Mouse (Mus musculus) megakaryocyte-erythroid progenitor cell, adult 5-6 weeks (primary cell): ENCODE results near the gene Usp37. TPM values are rescaled to one million over a fixed set of nuclear protein-coding genes. Genes with fewer than 3 reads are reported as not detected.

Experiments used
- ATAC-seq: replicated peaks from 2 replicates; pipeline ENCODE4 v1.8.0; 2016; ENCODE audit warnings: mild to moderate bottlenecking, inconsistent platforms; ENCODE audit not compliant: severe bottlenecking, poor library complexity, low FRiP score, low TSS enrichment
- total RNA-seq, 2 experiments: library from RNA; stranded (forward) in 1 of 2; stranded (reverse) in 1 of 2; fragments of 200-1000, 215-1000 nt in 1 of 2; fragments of >200 nt in 1 of 2; fragmentation: Nextera tagmentation in 1 of 2; gene quantifications; 2 replicates each; pipeline ENCODE4 v1.2.3; 2014 to 2017

Gene Usp37
- total RNA-seq, 2 experiments from 2014 or later = 31.1 to 70.7 TPM

DNA sequence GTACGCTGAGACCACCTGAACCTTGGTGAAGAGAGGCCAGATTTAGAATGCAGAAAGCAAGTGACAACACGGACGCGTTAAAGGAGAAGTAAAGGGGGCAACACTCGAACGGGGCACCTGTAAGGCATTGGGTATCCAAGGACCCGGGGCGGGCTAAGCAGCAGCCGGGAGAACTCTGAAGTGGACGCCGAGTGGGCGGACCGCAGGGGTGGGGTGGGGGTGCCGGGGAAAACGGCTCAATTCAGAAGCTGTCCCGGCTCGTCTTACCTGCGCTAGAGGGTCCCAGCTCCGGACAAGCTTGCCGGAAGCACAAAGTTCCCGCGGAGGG, 38.7 kb downstream of the Usp37 start:
- peak; percentile 11 for ATAC-seq

DNA sequence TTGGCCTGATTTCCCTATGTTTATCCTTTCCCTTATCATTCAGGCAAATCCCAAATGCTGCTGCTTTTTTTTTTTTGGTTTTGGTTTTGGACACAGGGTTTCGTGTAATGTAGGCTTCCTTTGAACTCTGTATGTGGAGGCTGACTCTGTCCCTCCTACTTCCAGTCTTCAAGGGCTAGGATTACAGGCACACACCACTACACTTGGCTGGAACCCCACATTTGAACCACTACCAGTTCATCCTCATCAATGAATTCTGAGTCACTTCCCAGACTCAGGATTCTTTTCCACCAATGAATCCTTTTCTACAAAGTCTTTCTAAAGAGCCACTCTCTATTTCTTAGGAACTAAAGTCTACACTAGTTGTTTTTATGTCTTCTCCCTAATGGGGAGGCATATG, 43.0 kb downstream of the Usp37 start:
- ATAC-seq = no peak

DNA sequence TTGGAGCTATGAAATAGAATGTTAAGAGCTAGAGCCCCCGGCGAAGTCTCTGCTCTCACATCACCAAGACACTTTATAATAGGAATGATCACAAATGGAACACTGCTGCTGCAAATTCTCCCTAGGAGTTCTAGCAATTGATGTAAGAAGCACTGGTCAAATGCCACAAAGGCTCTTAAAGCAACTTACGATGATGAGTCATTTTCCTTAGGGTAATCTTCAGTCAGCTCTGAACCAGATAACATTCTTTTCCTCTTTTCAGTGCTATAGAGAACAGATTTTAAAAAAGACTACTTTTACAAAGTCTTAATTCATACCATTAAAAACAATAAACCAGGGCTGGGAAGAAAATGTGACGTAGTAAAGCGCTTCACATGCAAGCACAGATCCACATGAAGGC, 58.3 kb downstream of the Usp37 start:
- ATAC-seq = no peak

- no peak for ATAC-seq
Observed at GRCm38 (mm10) chr1:74460273-74460672, 83.8 kb downstream of the Usp37 start.

GRCm38 (mm10) chr1:74452611-74453045, 91.5 kb downstream of the Usp37 start:
- ATAC-seq = peak; percentile 77; the same call in 1 of the 2 replicates

GRCm38 (mm10) chr1:74444538-74444937, 99.5 kb downstream of the Usp37 start:
- ATAC-seq = no peak

DNA sequence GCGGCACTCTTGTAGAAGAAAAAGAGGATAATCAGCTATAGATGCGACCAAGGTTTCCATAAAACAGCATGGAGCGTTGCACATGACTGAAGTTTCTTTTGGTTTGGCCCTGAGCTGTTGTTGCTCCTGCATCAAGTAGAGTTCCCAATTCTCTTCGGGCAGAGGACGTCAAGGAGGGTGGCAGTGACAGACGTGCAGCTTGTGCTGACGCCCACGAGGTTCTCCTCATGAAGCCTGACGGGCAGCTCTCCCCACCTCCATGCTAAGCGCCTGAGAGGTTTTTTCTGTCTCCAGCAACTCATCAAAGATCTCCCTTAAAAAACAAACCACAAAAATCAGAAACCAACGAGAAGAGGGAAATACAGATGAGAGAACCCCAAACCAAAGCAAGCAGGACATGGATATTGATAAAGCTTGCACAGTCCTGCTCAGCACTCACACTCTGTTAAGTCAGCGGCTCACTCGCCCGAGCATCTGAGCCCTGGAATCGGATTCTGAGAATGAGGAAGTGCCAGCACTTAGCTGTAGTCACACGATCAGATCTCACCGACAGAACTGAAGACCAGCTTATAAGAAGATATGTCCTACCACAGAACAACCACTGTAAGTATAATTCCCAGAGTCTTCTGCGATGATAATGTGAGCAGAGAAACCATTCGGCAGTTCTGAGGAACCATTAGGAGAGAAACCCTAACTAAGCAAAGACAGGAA, 104.8 kb downstream of the Usp37 start:
- no peak for ATAC-seq

GRCm38 (mm10) chr1:74437702-74438427, 106.2 kb downstream of the Usp37 start:
- ATAC-seq = no peak

GRCm38 (mm10) chr1:74435563-74435962, 108.5 kb downstream of the Usp37 start:
- peak; percentile 85 for ATAC-seq

GRCm38 (mm10) chr1:74434596-74434995, 109.5 kb downstream of the Usp37 start:
- ATAC-seq = no peak

DNA sequence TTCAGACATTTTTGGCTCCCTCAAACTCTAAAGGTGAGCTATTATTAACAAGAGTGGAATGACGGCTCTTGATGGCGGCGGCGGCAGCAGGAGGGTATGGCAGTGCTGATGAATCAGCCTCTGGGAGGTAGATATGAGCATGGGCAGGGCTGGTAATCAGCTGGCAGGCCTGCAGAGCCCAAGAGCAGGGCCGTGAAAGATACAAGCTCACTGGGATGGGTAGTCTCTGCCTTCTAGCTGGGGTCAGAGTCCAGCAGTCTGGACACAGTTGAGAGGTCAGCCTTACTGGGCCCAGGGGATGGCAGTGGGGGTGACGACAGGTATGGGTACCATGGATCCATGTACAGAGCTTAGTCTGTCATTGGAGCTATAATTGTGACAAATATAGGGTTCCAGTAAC, 110.9 kb downstream of the Usp37 start:
- no peak for ATAC-seq

GRCm38 (mm10) chr1:74425845-74426244, 118.2 kb downstream of the Usp37 start:
- ATAC-seq = no peak

DNA sequence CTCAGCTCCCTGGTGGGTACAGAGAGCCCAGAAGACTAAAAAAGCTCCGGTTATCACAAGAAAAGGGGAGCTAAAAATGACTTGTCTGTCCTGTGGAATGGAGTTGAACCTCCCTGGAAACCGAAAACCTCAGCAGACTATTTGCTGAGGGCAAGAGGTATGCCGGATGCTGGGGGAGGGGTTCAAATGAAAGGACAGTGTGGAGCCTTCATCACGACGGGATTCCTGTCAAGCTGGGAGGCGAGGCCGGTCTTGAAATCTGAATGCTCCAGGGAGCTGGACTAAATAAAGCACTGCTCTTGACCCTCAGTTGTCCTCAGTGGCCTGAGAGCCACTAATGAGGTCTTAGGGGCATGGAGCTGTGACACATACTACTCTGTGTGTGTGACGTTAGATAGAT, 120.9 kb downstream of the Usp37 start:
- no peak for ATAC-seq

DNA sequence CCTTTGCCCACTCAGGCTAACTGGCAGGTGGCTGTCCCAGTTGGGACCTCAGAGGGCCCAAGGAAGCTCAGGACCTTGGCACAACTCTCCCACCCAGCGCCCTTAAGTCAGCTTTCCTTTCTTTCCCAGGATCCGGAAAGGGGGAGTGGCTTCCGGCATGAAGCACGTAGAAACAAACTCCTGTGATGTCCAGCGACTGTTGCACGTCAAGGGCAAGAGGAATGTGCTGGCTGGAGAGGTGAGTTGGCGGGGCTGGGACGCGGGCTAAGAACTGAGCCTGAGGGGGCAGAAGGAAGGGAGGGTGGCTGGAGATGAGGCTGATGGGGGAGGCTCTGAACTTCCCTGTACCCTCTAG, 124.7 kb downstream of the Usp37 start:
- ATAC-seq = no peak

DNA sequence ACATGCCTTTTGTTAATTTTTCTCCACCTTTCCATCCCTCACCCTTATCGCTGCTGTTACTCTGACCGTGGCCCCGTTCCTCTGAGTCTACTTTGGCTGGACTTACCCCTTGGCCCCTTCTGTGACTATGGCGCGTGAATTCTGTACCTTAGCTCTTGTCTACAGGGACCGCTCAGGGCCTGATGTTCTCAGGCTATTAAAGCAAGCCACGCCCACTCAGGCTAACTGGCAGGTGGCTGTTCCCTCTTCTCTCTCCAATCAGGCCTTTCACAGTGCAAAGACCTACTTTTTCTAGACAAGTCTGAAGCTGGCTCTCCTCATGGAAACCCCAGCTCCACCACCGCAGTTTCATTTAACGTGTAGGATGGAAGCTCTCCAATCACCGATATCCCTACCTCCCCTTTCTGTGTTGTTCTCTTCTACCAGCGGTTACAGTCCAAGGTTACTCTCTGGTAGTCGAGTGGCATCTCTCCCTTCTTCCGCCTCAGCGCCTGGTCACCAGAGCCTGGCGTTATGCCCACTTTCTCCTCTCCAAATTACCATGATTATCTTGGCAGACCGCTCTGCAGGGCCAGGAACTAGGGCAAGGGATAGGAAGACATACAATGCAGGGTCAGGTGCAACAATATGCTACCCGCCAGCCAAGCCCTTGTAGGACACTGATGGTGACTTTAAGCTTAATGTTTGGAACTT, 125.2 kb downstream of the Usp37 start:
- ATAC-seq = no peak

- ATAC-seq = peak; percentile 87
Observed at GRCm38 (mm10) chr1:74415143-74415542, 128.9 kb downstream of the Usp37 start.

DNA sequence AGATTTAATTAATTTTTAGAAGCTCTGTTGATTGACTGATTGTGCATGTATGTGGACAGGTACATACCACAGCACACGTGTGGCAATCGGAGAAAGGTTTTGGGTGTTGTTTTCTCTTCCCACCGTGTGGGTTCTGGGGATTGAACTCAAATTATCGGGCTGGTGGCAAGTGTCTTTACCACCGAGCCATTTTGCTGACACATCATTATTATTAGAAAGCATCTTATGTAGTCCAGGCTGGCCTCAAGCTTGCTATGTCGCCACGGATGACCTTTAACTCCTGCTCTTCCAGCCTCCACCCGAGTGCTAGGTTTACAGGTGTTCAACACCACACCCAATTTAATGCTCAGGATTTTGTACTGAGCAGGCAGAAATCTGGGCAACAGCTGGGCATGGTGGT, 131.4 kb downstream of the Usp37 start:
- no peak for ATAC-seq

- ATAC-seq = no peak
Observed at GRCm38 (mm10) chr1:74411753-74412325, 132.2 kb downstream of the Usp37 start.

DNA sequence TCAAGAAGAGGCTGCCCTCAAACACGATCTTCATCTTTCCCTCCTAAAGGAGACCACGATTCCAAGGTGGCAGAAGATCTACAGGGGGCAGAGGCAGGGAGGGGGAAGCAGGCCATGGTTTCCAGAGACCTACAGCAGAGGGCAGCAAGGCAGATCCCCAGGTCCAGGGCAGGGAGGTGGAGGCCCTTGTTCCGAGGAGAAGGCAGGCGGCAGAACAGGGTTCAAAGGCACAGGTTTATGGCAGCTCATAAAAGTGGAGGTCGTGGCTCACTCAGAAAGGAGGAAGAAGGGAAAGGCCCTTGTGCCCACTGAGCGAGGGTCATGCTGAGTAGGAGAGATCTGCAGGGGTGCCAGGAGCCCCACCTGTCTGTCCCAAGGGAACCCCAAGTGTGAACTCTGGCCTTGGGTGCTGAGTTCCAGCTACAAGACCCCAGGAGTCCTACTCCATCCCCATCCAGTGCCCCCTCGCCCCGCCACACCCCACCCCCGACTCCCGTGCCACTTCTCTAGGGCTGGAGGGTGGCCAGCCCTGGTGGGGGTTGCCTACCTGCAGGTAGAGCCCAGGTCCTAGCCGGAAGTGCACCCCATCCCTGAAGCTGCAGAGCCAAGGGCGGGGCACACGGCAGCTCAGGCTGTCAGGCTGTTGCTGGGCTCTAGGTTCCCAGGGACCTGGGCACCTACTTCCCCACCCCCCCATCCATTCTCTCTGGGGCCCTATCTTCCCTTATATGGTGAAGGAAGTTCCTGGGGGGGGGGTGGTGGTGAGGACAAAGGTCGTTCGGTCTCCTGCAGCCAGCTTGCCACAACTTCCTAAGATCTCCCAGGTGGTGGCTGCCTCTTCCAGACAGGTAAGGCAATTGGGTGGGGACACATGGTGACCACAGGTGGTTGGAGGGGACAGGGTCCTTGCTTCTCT, 135.2 kb downstream of the Usp37 start, which contains the start of gene Vil1:
Gene Vil1 (plus strand): TSS at position 788 of the 916 bp plus-strand sequence.
- no peak for ATAC-seq
